Mouse (Mus musculus) olfactory bulb, adult 2 months (tissue): Measurements from ENCODE around the gene Jdp2.

Experiments used
- CTCF ChIP-seq: fragments of 200-500 bp; IDR thresholded peaks from 2 replicates; pipeline ENCODE4 v1.5.1; 2012; ENCODE audit warnings: low read depth, mild to moderate bottlenecking, low read length, moderate library complexity; ENCODE audit not compliant: insufficient read depth
- POLR2A ChIP-seq: fragments of 200-500 bp; IDR thresholded peaks from 2 replicates; pipeline ENCODE4 v1.6.1; 2012; ENCODE audit warnings: mild to moderate bottlenecking, low read depth, low read length, moderate library complexity; ENCODE audit not compliant: insufficient read depth

- TF ChIP-seq CTCF (no peak), POLR2A (no peak)
Measured at GRCm38 (mm10) chr12:85621027-85621426, 22.2 kb downstream of the Jdp2 start.
